Mouse (Mus musculus) cortical plate, adult 2 months (tissue): ENCODE results near the gene Gm20481.
A peak's percentile ranks its signal among the peaks of the same experiment; 100 is the strongest.

ENCODE experiments used
- CTCF ChIP-seq: fragments of 200-500 bp; IDR thresholded peaks from 2 replicates; pipeline ENCODE4 v1.5.1; 2011; ENCODE audit warnings: mild to moderate bottlenecking, control low read depth, low read length; ENCODE audit not compliant: insufficient read depth; ENCODE audit errors: extremely low read depth
- POLR2A ChIP-seq: fragments of 200-500 bp; IDR thresholded peaks from 2 replicates; pipeline ENCODE4 v1.6.1; 2011; ENCODE audit warnings: mild to moderate bottlenecking, low read length, control low read depth; ENCODE audit not compliant: insufficient read depth; ENCODE audit errors: extremely low read depth

DNA sequence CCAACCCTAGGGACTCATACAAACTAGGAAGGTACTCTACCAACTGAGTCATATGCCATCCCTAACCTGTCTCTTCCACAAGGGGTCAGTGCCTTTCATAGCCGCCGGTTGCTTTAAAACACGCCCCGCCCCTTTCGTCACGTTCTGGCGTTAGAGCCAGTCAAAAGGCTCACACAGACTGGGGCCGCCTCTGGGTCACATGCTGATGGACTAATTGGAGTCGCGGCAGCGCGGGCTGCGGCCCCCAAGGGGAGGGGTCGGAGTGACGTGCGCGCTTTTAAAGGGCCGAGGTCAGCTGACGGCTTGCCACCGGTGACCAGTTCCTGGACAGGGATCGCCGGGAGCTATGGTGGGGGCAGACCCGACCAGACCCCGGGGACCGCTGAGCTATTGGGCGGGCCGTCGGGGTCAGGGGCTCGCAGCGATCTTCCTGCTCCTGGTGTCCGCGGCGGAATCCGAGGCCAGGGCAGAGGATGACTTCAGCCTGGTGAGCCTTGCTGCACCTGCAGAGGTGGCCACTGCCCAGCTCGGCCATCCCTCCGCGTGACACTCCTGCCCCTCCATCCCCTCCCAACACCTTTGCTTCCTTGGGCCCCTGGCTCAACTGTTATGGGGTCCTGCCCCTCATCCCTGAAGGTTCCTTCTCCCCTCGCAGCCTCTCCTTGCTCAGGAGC is 38.5 kb upstream of the Gm20481 start, which contains the start of gene Neu1:
- TF ChIP-seq CTCF: peak; percentile 48
- peak; percentile 69; the same call in 1 of the 2 replicates for TF ChIP-seq POLR2A
